Mouse (Mus musculus) bone marrow, adult 2 months (tissue): ENCODE data around the gene Cdkl2.

Experiments used
- CTCF ChIP-seq: fragments of 200-500 bp; IDR thresholded peaks from 2 replicates; pipeline ENCODE4 v1.5.1; 2011; ENCODE audit warnings: low read length, control low read depth; ENCODE audit not compliant: control insufficient read depth, insufficient read depth
- POLR2A ChIP-seq: fragments of 200-500 bp; IDR thresholded peaks from 2 replicates; pipeline ENCODE4 v1.6.1; 2011; ENCODE audit warnings: low read depth, mild to moderate bottlenecking, control low read depth, low read length, borderline replicate concordance; ENCODE audit not compliant: control insufficient read depth

GRCm38 (mm10) chr5:92019960-92020359 lies 23.7 kb downstream of the Cdkl2 start:
- TF ChIP-seq CTCF (no peak), POLR2A (no peak)
